In genomic region chr7:112595226-112595850, GRCm38 (mm10) we compare ENCODE assay signal across 12 mouse cellular contexts.
DNase-seq lines count a peak whose midpoint lies in the region; ATAC-seq and TF ChIP-seq lines count a peak whose summit lies in the region.
"Had no signal": no experiment of that assay in that cellular context is flagged by ENCODE, and none has a peak within 500 bp of the region (broad histone marks: within the 10 kb centered on the region; RNA-seq: fewer than 3 reads in every experiment).

No protein-coding gene starts in this region.

- no peaks in the 10 kb centered on the region for H3K9me3 ChIP-seq in hindbrain, embryonic 10.5 days
- no peaks in the 10 kb centered on the region for H3K9me3 ChIP-seq in hindbrain, embryonic 12.5 days (replicated peaks)
- no peaks in the 10 kb centered on the region for H3K9me3 ChIP-seq in intestine, embryonic 15.5 days
- no peaks in the 10 kb centered on the region for H3K9me3 ChIP-seq in lung, postnatal 0 days (ENCODE audit: low read length)
- H3K9me3 ChIP-seq: liver, embryonic 12.5 days had no signal

- no peak for TF ChIP-seq CTCF in lung, postnatal 0 days (IDR thresholded peaks at IDR 0.05)

- H3K4me1 ChIP-seq in hindbrain, embryonic 10.5 days (replicated peaks), result 0 out of 2 replicates have a peak, but pooled peaks cover 13% of the 10 kb centered on the region
- H3K4me1 ChIP-seq in hindbrain, embryonic 12.5 days, result 0 out of 2 replicates have a peak, but pooled peaks cover 1% of the 10 kb centered on the region
- peaks cover 10% of the 10 kb centered on the region for H3K4me1 ChIP-seq in intestine, embryonic 15.5 days (replicated peaks)
- no peaks in the 10 kb centered on the region for H3K4me1 ChIP-seq in lung, postnatal 0 days (ENCODE audit: insufficient read depth, low read depth, low read length)
- H3K4me1 ChIP-seq: liver, embryonic 12.5 days had no signal

- WGBS in hindbrain, embryonic 10.5 days, result 69% methylated on average over 6 of the region's 6 CpGs
- 70% methylated on average over 6 of the region's 6 CpGs for WGBS in hindbrain, embryonic 12.5 days
- 39% methylated on average over 6 of the region's 6 CpGs for WGBS in intestine, embryonic 15.5 days
- WGBS in lung, postnatal 0 days, result 50% methylated on average over 6 of the region's 6 CpGs

- H3K36me3 ChIP-seq in hindbrain, embryonic 10.5 days, result no peaks in the 10 kb centered on the region
- H3K36me3 ChIP-seq in hindbrain, embryonic 12.5 days, result no peaks in the 10 kb centered on the region
- H3K36me3 ChIP-seq in intestine, embryonic 15.5 days, result no peaks in the 10 kb centered on the region
- H3K36me3 ChIP-seq in lung, postnatal 0 days (ENCODE audit: insufficient read depth, low read length), result no peaks in the 10 kb centered on the region
- H3K36me3 ChIP-seq: liver, embryonic 12.5 days had no signal

- 0 out of 2 replicates have a peak overlapping the region, but pooled peaks have one; percentile 5 for H3K27ac ChIP-seq in hindbrain, embryonic 10.5 days
- no peak overlapping the region for H3K27ac ChIP-seq in hindbrain, embryonic 12.5 days
- H3K27ac ChIP-seq in intestine, embryonic 15.5 days, result peak overlapping the region; percentile 40; the same call in 1 of the 2 replicates
- no peak overlapping the region for H3K27ac ChIP-seq in lung, postnatal 0 days (ENCODE audit: low read length)
- H3K27ac ChIP-seq: liver, embryonic 12.5 days had no signal

- no peak overlapping the region for H3K4me3 ChIP-seq in hindbrain, embryonic 10.5 days
- H3K4me3 ChIP-seq in hindbrain, embryonic 12.5 days, result no peak overlapping the region
- no peak overlapping the region for H3K4me3 ChIP-seq in intestine, embryonic 15.5 days (replicated peaks)
- H3K4me3 ChIP-seq in lung, postnatal 0 days (ENCODE audit: low read depth, low read length), result no peak overlapping the region
- H3K4me3 ChIP-seq: liver, embryonic 12.5 days had no signal

- no peak; the same call in 1 of the 2 replicates for TF ChIP-seq EP300 in lung, postnatal 0 days (IDR thresholded peaks at IDR 0.05)

- H3K4me2 ChIP-seq in hindbrain, embryonic 12.5 days (replicated peaks), result no peak overlapping the region
- H3K4me2 ChIP-seq in intestine, embryonic 15.5 days (replicated peaks), result no peak overlapping the region
- H3K4me2 ChIP-seq in lung, postnatal 0 days (replicated peaks; ENCODE audit: low read depth, low read length), result no peak overlapping the region
- H3K4me2 ChIP-seq: liver, embryonic 12.5 days had no signal

- no peak overlapping the region for H3K9ac ChIP-seq in hindbrain, embryonic 12.5 days
- H3K9ac ChIP-seq in intestine, embryonic 15.5 days, result no peak overlapping the region
- no peak overlapping the region for H3K9ac ChIP-seq in lung, postnatal 0 days (replicated peaks; ENCODE audit: low read depth)
- H3K9ac ChIP-seq: liver, embryonic 12.5 days had no signal

- no peak for ATAC-seq in hindbrain, embryonic 12.5 days (ENCODE audit: low FRiP score)
- no peak; the same call in 1 of the 2 replicates for ATAC-seq in intestine, embryonic 15.5 days
- peak; percentile 39 for ATAC-seq in lung, postnatal 0 days
- ATAC-seq: liver, embryonic 12.5 days had no signal

- no peak for DNase-seq in hindbrain, embryonic 10.5 days (ENCODE audit: low spot score)
- peak; percentile 35 for DNase-seq in ZHBTc4 (ENCODE audit: low read depth, low spot score)
- peak; percentile 39 for DNase-seq in lung, postnatal 0 days (ENCODE audit: low spot score)
- no peak for DNase-seq in adrenal gland, adult (ENCODE audit: inconsistent age in 2 of 2, low spot score in 1 of 2)
- no peak for DNase-seq in retina, postnatal 1 day
- no peak for DNase-seq in frontal cortex, postnatal 14 days (ENCODE audit: low spot score in 2 of 2)
- DNase-seq: cerebellum, postnatal 36 days; right cerebral cortex, postnatal 25 days; thymus, postnatal 36 days had no signal

- no peaks in the 10 kb centered on the region for H3K27me3 ChIP-seq in hindbrain, embryonic 10.5 days (ENCODE audit: insufficient read depth, poor library complexity, severe bottlenecking)
- H3K27me3 ChIP-seq in hindbrain, embryonic 12.5 days, result no peaks in the 10 kb centered on the region
- no peaks in the 10 kb centered on the region for H3K27me3 ChIP-seq in intestine, embryonic 15.5 days (replicated peaks)
- no peaks in the 10 kb centered on the region for H3K27me3 ChIP-seq in lung, postnatal 0 days (replicated peaks; ENCODE audit: insufficient read depth, low read length)
- H3K27me3 ChIP-seq: liver, embryonic 12.5 days had no signal

Comparison
In these comparisons a context has a peak if more than half of its experiments do, and no peak if none do; other contexts are left out.
1. H3K27ac ChIP-seq: peak in hindbrain, embryonic 10.5 days (single experiment) and intestine, embryonic 15.5 days (single experiment); none in hindbrain, embryonic 12.5 days (single experiment) and lung, postnatal 0 days (single experiment).
2. DNase-seq: peak in ZHBTc4 (single experiment) and lung, postnatal 0 days (single experiment); none in hindbrain, embryonic 10.5 days (single experiment), adrenal gland, adult (0 of 2), retina, postnatal 1 day (single experiment) and frontal cortex, postnatal 14 days (0 of 2).